Mouse (Mus musculus): ENCODE measurements around the gene Prkce. TPM values are rescaled to one million over a fixed set of nuclear protein-coding genes. Genes with fewer than 3 reads are reported as not detected.

The Prkce gene
- polyA plus RNA-seq, 1 experiment from 2014 or later, result 9.0 TPM

- Histone ChIP-seq H3K4me2 (no peak overlapping the region), H3K9me3 (no peaks in the 10 kb centered on the region)
These were observed 102.1 kb downstream of the Prkce start for GRCm38 (mm10) chr17:86269639-86270038.

GRCm38 (mm10) chr17:86270523-86270922 lies 102.9 kb downstream of the Prkce start:
- no peak overlapping the region for H3K9ac ChIP-seq
- peak overlapping the region; percentile 66 for H3K27ac ChIP-seq
- H3K36me3 ChIP-seq, result no peaks in the 10 kb centered on the region
- 73% methylated on average over 13 of the region's 13 CpGs for WGBS
- ATAC-seq (ENCODE audit: insufficient number of reproducible peaks, insufficient read depth, low FRiP score, low TSS enrichment, low read depth), result no peak
- H3K4me3 ChIP-seq, result no peak overlapping the region
- no peaks in the 10 kb centered on the region for H3K27me3 ChIP-seq
- H3K4me2 ChIP-seq, result no peak overlapping the region
- H3K9me3 ChIP-seq, result no peaks in the 10 kb centered on the region
- peaks cover 49% of the 10 kb centered on the region for H3K4me1 ChIP-seq

More at GRCm38 (mm10) chr17:86269639-86270038, 102.1 kb downstream of the Prkce start:
- peak overlapping the region; percentile 5; the same call in 1 of the 2 replicates for H3K27ac ChIP-seq
- H3K27me3 ChIP-seq, result no peaks in the 10 kb centered on the region
- H3K4me3 ChIP-seq, result no peak overlapping the region
- ATAC-seq (ENCODE audit: insufficient number of reproducible peaks, insufficient read depth, low FRiP score, low TSS enrichment, low read depth), result no peak
- H3K9ac ChIP-seq, result no peak overlapping the region
- peaks cover 50% of the 10 kb centered on the region for H3K4me1 ChIP-seq
- no peaks in the 10 kb centered on the region for H3K36me3 ChIP-seq
- WGBS, result 79% methylated on average over 8 of the region's 8 CpGs

GRCm38 (mm10) chr17:86271277-86271676 lies 103.7 kb downstream of the Prkce start:
- H3K4me1 ChIP-seq, result peaks cover 42% of the 10 kb centered on the region
- WGBS, result 17% methylated on average over 4 of the region's 4 CpGs
- peak; percentile 67; the same call in 1 of the 2 replicates for ATAC-seq (ENCODE audit: insufficient number of reproducible peaks, insufficient read depth, low FRiP score, low TSS enrichment, low read depth)
- no peaks in the 10 kb centered on the region for H3K9me3 ChIP-seq
- peak overlapping the region; percentile 66 for H3K27ac ChIP-seq
- H3K9ac ChIP-seq, result no peak overlapping the region
- H3K36me3 ChIP-seq, result no peaks in the 10 kb centered on the region
- no peak overlapping the region for H3K4me3 ChIP-seq
- H3K27me3 ChIP-seq, result no peaks in the 10 kb centered on the region
- H3K4me2 ChIP-seq, result peak overlapping the region; percentile 16; the same call in 1 of the 2 replicates

GRCm38 (mm10) chr17:86272961-86273360 lies 105.4 kb downstream of the Prkce start:
- ATAC-seq (ENCODE audit: insufficient number of reproducible peaks, insufficient read depth, low FRiP score, low TSS enrichment, low read depth), result no peak
- no peak overlapping the region for H3K27ac ChIP-seq
- H3K4me1 ChIP-seq, result peaks cover 58% of the 10 kb centered on the region
- H3K9me3 ChIP-seq, result no peaks in the 10 kb centered on the region
- H3K9ac ChIP-seq, result no peak overlapping the region
- WGBS, result 72% methylated on average over 6 of the region's 6 CpGs
- H3K4me3 ChIP-seq, result no peak overlapping the region
- no peaks in the 10 kb centered on the region for H3K36me3 ChIP-seq
- no peak overlapping the region for H3K4me2 ChIP-seq
- no peaks in the 10 kb centered on the region for H3K27me3 ChIP-seq

- H3K4me1 ChIP-seq, result peaks cover 63% of the 10 kb centered on the region
- no peaks in the 10 kb centered on the region for H3K27me3 ChIP-seq
- H3K27ac ChIP-seq, result no peak overlapping the region
- no peaks in the 10 kb centered on the region for H3K36me3 ChIP-seq
- H3K9ac ChIP-seq, result no peak overlapping the region
- 74% methylated on average over 9 of the region's 9 CpGs for WGBS
- no peak for ATAC-seq (ENCODE audit: insufficient number of reproducible peaks, insufficient read depth, low FRiP score, low TSS enrichment, low read depth)
- no peak overlapping the region for H3K4me2 ChIP-seq
- no peaks in the 10 kb centered on the region for H3K9me3 ChIP-seq
- no peak overlapping the region for H3K4me3 ChIP-seq
These were observed 106.2 kb downstream of the Prkce start for GRCm38 (mm10) chr17:86273566-86274349.

- H3K36me3 ChIP-seq, result no peaks in the 10 kb centered on the region
- no peak overlapping the region for H3K4me2 ChIP-seq
- no peak for ATAC-seq (ENCODE audit: insufficient number of reproducible peaks, insufficient read depth, low FRiP score, low TSS enrichment, low read depth)
- no peak overlapping the region for H3K9ac ChIP-seq
- no peaks in the 10 kb centered on the region for H3K27me3 ChIP-seq
- no peak overlapping the region for H3K27ac ChIP-seq
- H3K4me3 ChIP-seq, result no peak overlapping the region
- peaks cover 65% of the 10 kb centered on the region for H3K4me1 ChIP-seq
- H3K9me3 ChIP-seq, result no peaks in the 10 kb centered on the region
- 67% methylated on average over 7 of the region's 7 CpGs for WGBS
These were observed 106.8 kb downstream of the Prkce start for GRCm38 (mm10) chr17:86274350-86274744.

- H3K4me2 ChIP-seq, result no peak overlapping the region
- H3K27me3 ChIP-seq, result no peaks in the 10 kb centered on the region
- no peaks in the 10 kb centered on the region for H3K9me3 ChIP-seq
- ATAC-seq (ENCODE audit: insufficient number of reproducible peaks, insufficient read depth, low FRiP score, low TSS enrichment, low read depth), result no peak
- no peak overlapping the region for H3K9ac ChIP-seq
- 87% methylated on average over 4 of the region's 4 CpGs for WGBS
- H3K27ac ChIP-seq, result peak overlapping the region; percentile 90
- no peaks in the 10 kb centered on the region for H3K36me3 ChIP-seq
- H3K4me1 ChIP-seq, result peaks cover 70% of the 10 kb centered on the region
- H3K4me3 ChIP-seq, result no peak overlapping the region
These were observed 108.8 kb downstream of the Prkce start for GRCm38 (mm10) chr17:86276381-86276780.

GRCm38 (mm10) chr17:86277032-86277798 lies 109.6 kb downstream of the Prkce start:
- H3K9me3 ChIP-seq, result no peaks in the 10 kb centered on the region
- peak overlapping the region; percentile 90 for H3K27ac ChIP-seq
- H3K4me3 ChIP-seq, result no peak overlapping the region
- no peak overlapping the region for H3K9ac ChIP-seq
- no peaks in the 10 kb centered on the region for H3K27me3 ChIP-seq
- H3K36me3 ChIP-seq, result no peaks in the 10 kb centered on the region
- ATAC-seq (ENCODE audit: insufficient number of reproducible peaks, insufficient read depth, low FRiP score, low TSS enrichment, low read depth), result no peak
- H3K4me2 ChIP-seq, result peak overlapping the region; percentile 33
- peaks cover 65% of the 10 kb centered on the region for H3K4me1 ChIP-seq
- WGBS, result 33% methylated on average over 8 of the region's 8 CpGs

- H3K27me3 ChIP-seq, result no peaks in the 10 kb centered on the region
- H3K9me3 ChIP-seq, result no peaks in the 10 kb centered on the region
- H3K4me2 ChIP-seq, result no peak overlapping the region
- peak overlapping the region; percentile 90 for H3K27ac ChIP-seq
- H3K4me1 ChIP-seq, result peaks cover 56% of the 10 kb centered on the region
- no peak overlapping the region for H3K4me3 ChIP-seq
- WGBS, result 81% methylated on average over 5 of the region's 5 CpGs
- ATAC-seq (ENCODE audit: insufficient number of reproducible peaks, insufficient read depth, low FRiP score, low TSS enrichment, low read depth), result no peak
- H3K9ac ChIP-seq, result no peak overlapping the region
- no peaks in the 10 kb centered on the region for H3K36me3 ChIP-seq
These were observed 110.5 kb downstream of the Prkce start for GRCm38 (mm10) chr17:86277999-86278526.

- Histone ChIP-seq H3K4me2 (no peak overlapping the region), H3K36me3 (no peaks in the 10 kb centered on the region), H3K9me3 (no peaks in the 10 kb centered on the region), H3K9ac (no peak overlapping the region), H3K27ac (peak overlapping the region; percentile 33; the same call in 1 of the 2 replicates), H3K27me3 (no peaks in the 10 kb centered on the region), H3K4me1 (peaks cover 57% of the 10 kb centered on the region), H3K4me3 (no peak overlapping the region)
- WGBS, result 31% methylated on average over 10 of the region's 10 CpGs
- ATAC-seq (ENCODE audit: insufficient number of reproducible peaks, insufficient read depth, low FRiP score, low TSS enrichment, low read depth), result no peak
These were observed 112.2 kb downstream of the Prkce start for GRCm38 (mm10) chr17:86279751-86280150.

GRCm38 (mm10) chr17:86283741-86284140 lies 116.2 kb downstream of the Prkce start:
- WGBS, result 34% methylated on average over 5 of the region's 5 CpGs
- H3K27ac ChIP-seq, result no peak overlapping the region
- ATAC-seq (ENCODE audit: insufficient number of reproducible peaks, insufficient read depth, low FRiP score, low TSS enrichment, low read depth), result no peak

More at GRCm38 (mm10) chr17:86283741-86284140, 116.2 kb downstream of the Prkce start:
- Histone ChIP-seq H3K27me3 (no peaks in the 10 kb centered on the region), H3K4me1 (peaks cover 49% of the 10 kb centered on the region), H3K9ac (no peak overlapping the region), H3K9me3 (no peaks in the 10 kb centered on the region), H3K4me3 (no peak overlapping the region), H3K36me3 (no peaks in the 10 kb centered on the region), H3K4me2 (no peak overlapping the region)

All from embryonic facial prominence, embryonic 13.5 days (tissue).